Comparison of ENCODE assay signal across 16 mouse cellular contexts in the genomic region with DNA sequence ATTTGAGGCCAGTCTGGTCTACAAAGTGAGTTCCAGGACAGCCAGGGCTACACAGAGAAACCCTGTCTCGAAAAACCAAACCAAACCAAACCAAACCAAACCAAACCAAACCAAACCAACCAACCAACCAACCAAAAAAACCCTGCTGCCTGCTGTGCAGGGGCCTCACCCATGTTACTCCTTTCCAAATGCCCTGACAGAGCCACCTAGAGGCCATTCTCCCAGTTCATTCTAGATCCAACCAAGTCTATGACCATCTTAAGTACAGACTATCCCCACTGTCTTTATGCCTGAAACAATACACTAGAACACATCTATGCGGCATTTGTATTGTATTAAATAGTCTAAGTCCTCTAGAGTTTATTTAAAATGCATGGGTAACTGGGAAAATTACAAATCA. TPM values are rescaled to one million over a fixed set of nuclear protein-coding genes. Genes with fewer than 3 reads are reported as not detected.
DNase-seq lines count a peak whose midpoint lies in the region; ATAC-seq and TF ChIP-seq lines count a peak whose summit lies in the region.
"Not testable (repeated sequence)": the region's sequence is repeated elsewhere in the genome, so short reads cannot be mapped to it uniquely, and the experiment has no call there.
"Had no signal": no experiment of that assay in that cellular context is flagged by ENCODE, and none has a peak within 500 bp of the region (broad histone marks: within the 10 kb centered on the region; RNA-seq: fewer than 3 reads in every experiment).

No protein-coding gene starts in this region.

- H3K27me3 ChIP-seq in CH12.LX (replicated peaks): peaks cover 38% of the 10 kb centered on the region
- not testable (repeated sequence) for H3K27me3 ChIP-seq in heart, postnatal 0 days (ENCODE audit: control insufficient read depth, insufficient read depth, low read length); kidney, postnatal 0 days (ENCODE audit: insufficient read depth, low read length); liver, embryonic 14.5 days (ENCODE audit: control insufficient read depth, insufficient read depth, low read length); lung, postnatal 0 days (replicated peaks; ENCODE audit: insufficient read depth, low read length); midbrain, postnatal 0 days (ENCODE audit: insufficient read depth, low read length)

- 85% methylated on average over 2 of the region's 2 CpGs for WGBS in heart, postnatal 0 days
- 86% methylated on average over 2 of the region's 2 CpGs for WGBS in kidney, postnatal 0 days
- 58% methylated on average over 2 of the region's 2 CpGs for WGBS in liver, embryonic 14.5 days (ENCODE audit: insufficient replicate concordance)
- WGBS in lung, postnatal 0 days: 82% methylated on average over 2 of the region's 2 CpGs
- WGBS in midbrain, postnatal 0 days: 90% methylated on average over 2 of the region's 2 CpGs

- not testable (repeated sequence) for TF ChIP-seq RAD21 in CH12.LX (IDR thresholded peaks at IDR 0.05; ENCODE audit: low read depth, low read length)

- H3K9me3 ChIP-seq in CH12.LX (replicated peaks; ENCODE audit: low read length); heart, postnatal 0 days (replicated peaks; ENCODE audit: control insufficient read depth, low read length); kidney, postnatal 0 days (replicated peaks; ENCODE audit: low read length); liver, embryonic 14.5 days (ENCODE audit: control insufficient read depth, low read length); lung, postnatal 0 days (ENCODE audit: low read length); midbrain, postnatal 0 days (ENCODE audit: low read length): not testable (repeated sequence)

- not testable (repeated sequence) for ATAC-seq in heart, postnatal 0 days (ENCODE audit: insufficient read depth, low read depth); kidney, postnatal 0 days (replicated peaks; ENCODE audit: low FRiP score, low read depth); liver, embryonic 14.5 days (ENCODE audit: insufficient read depth); lung, postnatal 0 days; midbrain, postnatal 0 days (ENCODE audit: low FRiP score)

- TF ChIP-seq EP300 in CH12.LX (IDR thresholded peaks at IDR 0.05; ENCODE audit: low read length); heart, postnatal 0 days (IDR thresholded peaks at IDR 0.05; ENCODE audit: low read depth); liver, embryonic 14.5 days (IDR thresholded peaks at IDR 0.05; ENCODE audit: low read depth); lung, postnatal 0 days (IDR thresholded peaks at IDR 0.05): not testable (repeated sequence)

- not testable (repeated sequence) for H3K4me1 ChIP-seq in CH12.LX (ENCODE audit: control insufficient read depth in 1 of 2, insufficient read depth in 2 of 2); heart, postnatal 0 days (ENCODE audit: control insufficient read depth, insufficient read depth); kidney, postnatal 0 days (replicated peaks; ENCODE audit: insufficient read depth, low read length); liver, embryonic 14.5 days (replicated peaks; ENCODE audit: control insufficient read depth in 2 of 2, insufficient read depth in 2 of 2, low read length in 1 of 2); lung, postnatal 0 days (ENCODE audit: insufficient read depth, low read depth, low read length); midbrain, postnatal 0 days (ENCODE audit: insufficient read depth, low read length)

- H3K9ac ChIP-seq in CH12.LX (ENCODE audit: insufficient read depth, low read depth); heart, postnatal 0 days (replicated peaks; ENCODE audit: low read depth, low read length); kidney, postnatal 0 days (ENCODE audit: low read depth, low read length); liver, embryonic 14.5 days (replicated peaks); lung, postnatal 0 days (replicated peaks; ENCODE audit: low read depth); midbrain, postnatal 0 days (replicated peaks; ENCODE audit: low read length, poor library complexity, severe bottlenecking): not testable (repeated sequence)

- not testable (repeated sequence) for H3K27ac ChIP-seq in CH12.LX (ENCODE audit: insufficient read depth, low read depth); heart, postnatal 0 days (ENCODE audit: low read depth); kidney, postnatal 0 days; liver, embryonic 14.5 days; lung, postnatal 0 days (ENCODE audit: low read length); midbrain, postnatal 0 days (ENCODE audit: low read depth, low read length)

- in situ Hi-C loops in CH12.LX (cut with MboI; ENCODE audit: low pct_ligation_motif_present, low pct_unique_long_range_greater_than_20kb, low sequenced_read_pairs): not testable (repeated sequence)

- not testable (repeated sequence) for H3K79me2 ChIP-seq in CH12.LX (replicated peaks; ENCODE audit: control insufficient read depth, extremely low read depth, insufficient read depth, poor library complexity, severe bottlenecking)

- not testable (repeated sequence) for TF ChIP-seq POLR2A in CH12.LX (IDR thresholded peaks at IDR 0.05; ENCODE audit: low read depth, low read length)

- H3K4me3 ChIP-seq in CH12.LX (replicated peaks in 1 of 3; ENCODE audit: low read depth in 2 of 3, low read length in 2 of 3, poor library complexity in 1 of 3); heart, postnatal 0 days (ENCODE audit: low read depth, low read length); kidney, postnatal 0 days (replicated peaks; ENCODE audit: low read depth, low read length); liver, embryonic 14.5 days (ENCODE audit: insufficient read depth in 1 of 2, low read depth in 2 of 2, low read length in 2 of 2); lung, postnatal 0 days (ENCODE audit: low read depth, low read length); midbrain, postnatal 0 days (ENCODE audit: low read depth, low read length): not testable (repeated sequence)

- dilution Hi-C loops in CH12.LX (cut with MboI; ENCODE audit: extremely low pct_ligation_motif_present, extremely low pct_unique_long_range_greater_than_20kb, low sequenced_read_pairs): not testable (repeated sequence)

- H3K4me2 ChIP-seq in CH12.LX (ENCODE audit: insufficient read depth, low read depth, poor library complexity, severe bottlenecking); heart, postnatal 0 days (ENCODE audit: low read depth, low read length); kidney, postnatal 0 days (ENCODE audit: low read length); liver, embryonic 14.5 days (ENCODE audit: low read depth); lung, postnatal 0 days (replicated peaks; ENCODE audit: low read depth, low read length); midbrain, postnatal 0 days (ENCODE audit: low read depth, low read length, poor library complexity, severe bottlenecking): not testable (repeated sequence)

- H3K36me3 ChIP-seq in CH12.LX (replicated peaks in 1 of 2; ENCODE audit: control insufficient read depth in 1 of 2, insufficient read depth in 1 of 2, low read length in 1 of 2); heart, postnatal 0 days (replicated peaks; ENCODE audit: control insufficient read depth, insufficient read depth, low read length); kidney, postnatal 0 days (ENCODE audit: insufficient read depth, low read length); liver, embryonic 14.5 days (replicated peaks; ENCODE audit: control insufficient read depth, insufficient read depth, low read depth); lung, postnatal 0 days (ENCODE audit: insufficient read depth, low read length); midbrain, postnatal 0 days (ENCODE audit: insufficient read depth, low read length): not testable (repeated sequence)

- DNase-seq in 416B (ENCODE audit: low read depth): peak; percentile 8
- DNase-seq in CH12.LX (ENCODE audit: extremely low read depth); heart, postnatal 0 days (ENCODE audit: low spot score); kidney, postnatal 0 days (ENCODE audit: low spot score); liver, embryonic 14.5 days (ENCODE audit: low read depth in 3 of 3, low spot score in 3 of 3); lung, postnatal 0 days (ENCODE audit: low spot score); midbrain, postnatal 0 days (ENCODE audit: low spot score): not testable (repeated sequence)
- DNase-seq in R1 (ENCODE audit: low read depth, low spot score): peak; percentile 23

- TF ChIP-seq CTCF in CH12.LX (conservative IDR thresholded peaks at IDR 0.05 in 1 of 2, IDR thresholded peaks at IDR 0.05 in 1 of 2; ENCODE audit: low read depth in 2 of 2, low read length in 2 of 2): peak in 1 of 2 experiments; percentile 53; a peak in 2 of 4 replicates
- TF ChIP-seq CTCF in heart, postnatal 0 days (IDR thresholded peaks at IDR 0.05; ENCODE audit: low read depth): 0 out of 2 replicates have a peak, but pooled peaks have one; percentile 6
- TF ChIP-seq CTCF in kidney, postnatal 0 days (IDR thresholded peaks at IDR 0.05; ENCODE audit: low read depth): peak; percentile 15; the same call in 1 of the 2 replicates
- TF ChIP-seq CTCF in liver, embryonic 14.5 days (IDR thresholded peaks at IDR 0.05; ENCODE audit: low read depth): peak; percentile 9; the same call in 1 of the 2 replicates
- peak; percentile 35; the same call in 1 of the 2 replicates for TF ChIP-seq CTCF in lung, postnatal 0 days (IDR thresholded peaks at IDR 0.05)
- peak; percentile 6; the same call in 1 of the 2 replicates for TF ChIP-seq CTCF in midbrain, postnatal 0 days (IDR thresholded peaks at IDR 0.05)

RNA-seq across cellular contexts. Expression of a gene that starts 30.0 kb away (rescaled TPM):
- not detected in 2 replicates for total RNA-seq in CH12.LX (2012; rRNA removed)
- total RNA-seq in CH12.LX (2014; rRNA removed): not detected in 2 replicates
- polyA plus RNA-seq in CH12.LX (2012; ENCODE audit: insufficient read length, low read depth): not detected in 2 replicates
- 0.27 and 1.1 TPM in 2 replicates for total RNA-seq in heart, postnatal 0 days (2014; rRNA removed; ENCODE audit: low replicate concordance)
- 0.62 and 1.1 TPM in 2 replicates for polyA plus RNA-seq in heart, postnatal 0 days (2015; fragmentation: Nextera tagmentation; extraction: Ambion mirVana)
- 4.7 and 4.9 TPM in 2 replicates for polyA plus RNA-seq in kidney, postnatal 0 days (2015; fragmentation: Nextera tagmentation; extraction: Ambion mirVana)
- polyA plus RNA-seq in liver, embryonic 14.5 days (2012; rRNA removed): 2.2 and 2.4 TPM in 2 replicates
- 2.8 and 3.0 TPM in 2 replicates for polyA plus RNA-seq in liver, embryonic 14.5 days (2014; fragmentation: Nextera tagmentation; extraction: Ambion mirVana)
- 3.7 and 5.4 TPM in 2 replicates for polyA plus RNA-seq in lung, postnatal 0 days (2015; fragmentation: Nextera tagmentation; extraction: Ambion mirVana)
- total RNA-seq in midbrain, postnatal 0 days (2014; rRNA removed): 1.6 TPM in 1 of 2 replicates, not detected in the other
- polyA plus RNA-seq in midbrain, postnatal 0 days (2015; fragmentation: Nextera tagmentation; extraction: Ambion mirVana): 0.06 TPM in 1 of 2 replicates, not detected in the other
- polyA plus RNA-seq: activated CD4-positive, CD25-positive, alpha-beta regulatory T cell, adult 4 months; CD4-positive, CD25-positive, alpha-beta regulatory T cell, adult 4 months; embryonic facial prominence, embryonic 12.5 days; forebrain, embryonic 11.5 days; forebrain, embryonic 13.5 days; forebrain, embryonic 15.5 days; forebrain, postnatal 0 days; G1E had no signal
